Mouse (Mus musculus): ENCODE results near the gene Naa25.

GRCm38 (mm10) chr5:121386120-121386909 lies 11.4 kb upstream of the Naa25 start:
- TF ChIP-seq CTCF (IDR thresholded peaks at IDR 0.05) (no peak), EP300 (IDR thresholded peaks at IDR 0.05) (no peak)
